Mouse (Mus musculus) cerebellum, adult 11-12 months (tissue): Measurements from ENCODE around the gene Eif2ak2.

Source experiments
- DNase-seq: peaks from one replicate; pipeline ENCODE4 v3.0.0; 2022

The Eif2ak2 gene

DNA sequence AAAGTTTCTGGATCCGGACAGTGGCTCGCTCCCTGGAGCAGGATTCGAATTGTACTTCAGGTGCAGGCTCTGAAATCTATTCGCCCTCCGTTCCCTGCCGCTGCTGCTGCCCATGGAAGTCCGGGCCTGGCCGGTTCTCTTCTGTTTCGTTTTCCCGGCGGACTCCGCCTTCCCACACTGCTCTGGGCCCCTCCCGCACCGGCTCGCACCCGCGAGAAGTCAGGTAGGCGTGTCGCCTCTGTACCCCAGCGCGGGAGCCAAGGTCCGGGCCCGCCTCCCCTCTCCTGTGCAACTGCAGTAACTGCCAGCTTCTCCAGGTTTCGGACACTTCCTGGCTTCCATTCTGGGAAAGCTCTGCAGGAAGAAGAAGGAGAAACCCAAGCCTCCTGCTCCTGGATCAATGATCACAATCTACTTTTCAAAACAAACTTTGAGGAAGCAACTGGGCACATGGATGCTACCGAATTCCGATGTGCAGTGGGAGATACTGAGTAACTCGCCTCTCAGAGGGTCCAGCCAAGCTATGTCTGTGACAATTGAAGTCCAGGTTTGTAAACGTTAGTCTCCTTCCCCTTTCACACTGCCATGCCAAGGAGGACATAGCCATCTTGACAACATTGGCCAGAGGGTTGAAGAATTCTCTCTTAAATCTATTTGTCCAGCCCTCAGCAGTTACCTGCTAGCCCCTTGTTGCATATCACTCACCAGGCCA is at the start of gene Eif2ak2:
Gene Eif2ak2 (minus strand): TSS at position 173 of the 712 bp plus-strand sequence.
- peak; percentile 52 for DNase-seq

DNA sequence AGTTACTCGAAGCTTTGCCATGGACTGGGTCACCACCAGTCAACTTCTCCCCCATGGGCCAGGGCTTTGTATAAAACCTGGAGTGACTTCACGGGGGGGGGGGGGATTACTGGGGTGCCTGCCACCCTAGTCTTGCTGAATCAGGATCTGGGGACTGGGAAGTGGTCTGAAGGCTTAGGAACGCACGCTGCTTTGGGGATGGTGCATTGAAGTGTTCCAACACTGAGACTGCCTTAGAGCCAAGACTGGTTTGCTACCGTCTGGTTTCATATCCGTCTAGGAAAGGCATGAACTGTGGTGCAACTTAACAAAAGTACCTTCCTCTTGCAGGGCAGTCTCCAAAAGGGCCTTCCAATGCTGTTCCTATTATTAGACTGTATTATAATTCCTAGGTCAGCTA is 35.3 kb upstream of the Eif2ak2 start:
- no peak for DNase-seq

GRCm38 (mm10) chr17:78916899-78917298 is 34.5 kb upstream of the Eif2ak2 start:
- no peak for DNase-seq

DNA sequence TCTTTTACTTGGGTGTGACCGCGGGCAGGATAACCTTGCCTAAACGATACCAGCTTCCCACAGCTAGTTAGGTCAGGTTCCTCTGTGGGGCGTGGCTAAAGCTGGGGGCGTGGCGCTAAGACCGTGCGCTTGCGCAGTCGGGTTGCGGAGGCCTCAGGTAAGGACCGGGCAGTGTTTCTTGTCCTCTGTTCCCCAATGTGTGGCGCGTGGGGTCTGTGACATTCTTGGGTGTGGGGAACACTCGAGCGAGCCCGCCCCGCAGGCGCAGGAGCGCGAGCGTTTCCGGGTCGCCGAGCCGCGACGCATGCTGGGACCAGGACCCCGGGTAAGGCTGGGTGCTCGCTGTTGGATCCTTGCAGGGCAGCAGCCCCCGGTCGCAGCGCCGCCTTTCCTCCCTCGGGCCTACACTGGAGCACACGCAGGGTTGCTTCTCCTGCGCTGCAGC is 34.0 kb upstream of the Eif2ak2 start, which contains the start of gene Cebpzos:
Gene Cebpzos (plus strand): TSS at position 132 of the 445 bp plus-strand sequence.
- peak; percentile 94 for DNase-seq

GRCm38 (mm10) chr17:78915772-78916171 is 33.4 kb upstream of the Eif2ak2 start:
- no peak for DNase-seq

DNA sequence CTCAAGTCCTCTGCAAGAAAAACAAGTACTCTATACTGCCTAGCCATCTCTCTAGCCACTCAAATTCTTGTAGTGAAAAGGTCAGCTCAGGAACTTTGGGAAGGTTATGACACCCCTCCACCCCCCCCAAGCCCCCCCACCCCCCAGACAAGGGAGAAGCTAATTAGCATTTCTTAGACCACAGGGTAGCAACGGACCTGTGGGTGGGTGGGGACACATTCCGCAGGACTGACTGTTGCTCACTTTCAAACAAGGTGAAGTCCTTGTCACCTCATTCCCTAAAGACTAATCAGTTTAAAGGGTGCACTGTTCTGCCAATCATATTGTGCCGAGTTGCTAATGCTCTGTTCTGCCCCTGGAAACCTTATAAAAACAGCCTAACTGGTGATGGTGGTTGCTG is 31.5 kb upstream of the Eif2ak2 start:
- no peak for DNase-seq

DNA sequence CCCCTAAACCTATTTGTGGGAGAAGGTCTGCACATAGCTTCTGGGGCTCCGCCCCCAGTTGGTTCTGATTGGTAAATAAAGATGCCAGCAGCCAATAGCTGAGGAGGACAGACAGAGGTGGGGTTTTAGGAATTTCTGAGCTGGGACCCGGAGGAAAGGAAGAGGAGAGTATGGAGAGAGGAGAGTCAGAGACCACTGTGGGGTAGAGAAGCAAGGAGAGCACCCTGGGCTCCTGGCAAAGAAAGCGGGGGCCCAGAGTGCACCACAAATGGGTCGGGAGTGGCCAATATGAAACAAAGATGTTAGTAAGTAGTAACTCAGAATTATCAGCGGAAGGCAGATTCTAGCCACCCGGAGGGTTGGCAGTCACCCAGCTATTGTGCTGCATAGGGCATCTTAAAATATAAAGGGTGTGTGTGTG is 30.5 kb upstream of the Eif2ak2 start:
- DNase-seq = peak; percentile 23

DNA sequence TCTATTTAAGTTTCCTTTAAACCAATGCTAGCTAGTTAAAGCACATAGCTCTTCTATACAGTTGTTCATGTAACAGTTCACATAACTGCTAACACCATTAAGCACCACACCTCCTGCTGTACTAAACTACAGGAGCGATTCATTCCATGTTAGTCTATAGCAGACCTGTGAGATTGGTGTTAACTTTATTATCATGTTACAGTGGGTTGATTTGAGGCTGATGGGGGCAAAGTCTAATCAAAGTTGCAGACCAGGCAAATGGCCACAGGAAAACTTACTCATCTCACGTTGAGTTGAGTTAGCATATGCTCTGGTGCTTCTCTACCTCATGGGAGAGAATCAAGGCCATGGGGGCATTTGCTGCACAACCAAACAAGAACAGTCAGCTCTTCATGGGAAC is 27.0 kb upstream of the Eif2ak2 start:
- no peak for DNase-seq

GRCm38 (mm10) chr17:78906892-78907291 is 24.5 kb upstream of the Eif2ak2 start, which contains the start of gene Sult6b1:
Sult6b1 (minus strand) TSS chr17:78906992.
- no peak for DNase-seq

GRCm38 (mm10) chr17:78903158-78903557 is 20.8 kb upstream of the Eif2ak2 start:
- no peak for DNase-seq

GRCm38 (mm10) chr17:78895394-78895793 is 13.0 kb upstream of the Eif2ak2 start:
- no peak for DNase-seq

DNA sequence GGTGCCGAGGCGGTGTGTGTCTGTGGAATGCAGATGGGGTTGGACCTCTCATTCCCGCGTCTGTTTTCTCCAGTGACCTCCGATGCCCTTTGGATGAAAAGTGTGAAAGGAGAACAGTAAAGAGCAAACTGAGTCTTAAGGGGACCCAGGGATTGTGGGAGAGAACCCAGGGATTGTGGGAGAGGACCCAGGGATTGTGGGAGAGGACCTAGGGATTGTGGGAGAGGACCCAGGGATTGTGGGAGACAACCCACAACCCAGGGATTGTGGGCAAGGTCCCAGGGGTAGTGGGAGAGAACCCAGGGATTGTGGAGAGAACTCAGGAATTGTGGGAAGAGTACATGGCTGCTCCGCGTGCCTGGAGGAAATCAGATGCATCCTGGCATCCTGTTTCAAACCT is 12.6 kb upstream of the Eif2ak2 start:
- no peak for DNase-seq

DNA sequence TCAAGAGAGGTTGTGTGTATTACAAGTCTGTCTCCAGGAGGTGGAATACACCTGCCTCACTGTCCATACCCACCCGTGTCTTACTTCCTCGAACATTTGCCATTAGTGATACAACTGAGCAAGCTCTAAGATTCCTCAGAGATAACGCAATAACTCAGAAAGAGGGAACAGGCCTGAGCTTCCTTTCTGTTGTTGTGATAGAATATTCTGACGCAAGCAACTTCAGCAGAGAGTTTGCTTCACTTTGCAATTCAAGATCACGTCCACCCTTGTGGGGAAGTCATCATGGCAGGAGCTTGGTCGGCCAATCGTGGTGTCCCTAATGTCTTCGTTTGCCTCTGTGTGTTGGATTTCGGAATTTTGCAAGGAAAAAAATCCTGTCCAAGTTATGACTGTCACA is 8.6 kb upstream of the Eif2ak2 start:
- no peak for DNase-seq

- peak; percentile 28 for DNase-seq
Observed at GRCm38 (mm10) chr17:78889184-78889583, 6.8 kb upstream of the Eif2ak2 start.

DNA sequence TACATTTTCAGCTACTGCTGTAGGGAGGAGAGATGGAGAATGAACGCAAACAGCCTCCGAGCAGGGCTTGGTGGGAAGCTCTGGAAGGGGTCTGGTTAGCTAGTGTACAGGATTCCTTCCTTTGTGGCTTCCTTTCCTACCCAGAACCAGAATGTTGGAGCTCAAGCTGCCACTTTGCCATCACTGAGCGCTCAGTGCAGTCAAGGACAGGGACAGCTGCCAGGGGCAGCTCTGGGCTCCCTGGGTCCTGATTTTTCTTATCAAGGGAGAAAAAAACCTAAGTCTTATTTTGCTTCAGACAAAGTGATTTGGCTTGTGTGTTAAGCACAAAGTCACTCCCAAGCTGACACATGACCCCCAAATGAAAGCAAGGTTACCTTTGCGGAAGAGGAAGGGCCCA is 6.2 kb upstream of the Eif2ak2 start:
- DNase-seq = no peak

GRCm38 (mm10) chr17:78885286-78886065 is 3.1 kb upstream of the Eif2ak2 start:
- no peak for DNase-seq

DNA sequence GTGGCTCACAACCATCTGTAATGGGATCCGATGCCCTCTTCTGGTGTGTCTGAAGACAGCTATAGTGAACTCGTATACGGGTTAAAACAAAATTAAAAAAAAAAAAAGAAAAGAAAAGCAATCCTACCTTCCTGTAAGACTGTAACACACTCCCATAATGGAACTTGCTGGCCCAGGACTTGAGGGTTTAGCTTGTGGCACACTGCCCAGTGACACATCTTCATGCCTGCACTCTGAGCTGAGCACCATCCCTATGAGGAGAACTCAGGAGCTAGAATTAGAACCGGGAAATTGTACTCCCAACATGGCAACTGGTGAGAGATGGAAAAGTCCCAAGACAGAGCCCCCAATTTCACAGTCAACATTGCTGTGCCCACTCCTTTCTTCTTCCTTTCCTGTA is 918 bp upstream of the Eif2ak2 start:
- DNase-seq = no peak

- no peak for DNase-seq
Observed at GRCm38 (mm10) chr17:78881878-78882304, 482 bp downstream of the Eif2ak2 start.

DNA sequence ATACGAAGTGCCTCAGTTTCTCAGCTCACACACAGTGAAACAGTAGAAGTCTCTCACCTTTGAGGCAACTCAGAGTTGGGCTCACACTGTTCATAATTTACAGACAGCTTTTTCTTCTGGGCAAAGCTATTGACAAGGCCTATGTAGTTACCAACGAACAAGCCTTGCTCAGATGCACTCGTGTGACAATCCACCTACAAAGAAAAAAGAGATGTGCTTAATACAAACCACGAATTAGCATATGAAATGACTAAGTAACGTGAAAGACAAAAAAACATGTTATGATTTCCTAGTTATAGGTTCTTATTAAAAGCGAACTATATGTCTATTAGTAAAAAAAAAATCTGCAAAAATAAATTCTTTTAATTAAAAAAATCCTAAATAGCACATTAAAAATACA is 8.5 kb downstream of the Eif2ak2 start:
- no peak for DNase-seq

DNA sequence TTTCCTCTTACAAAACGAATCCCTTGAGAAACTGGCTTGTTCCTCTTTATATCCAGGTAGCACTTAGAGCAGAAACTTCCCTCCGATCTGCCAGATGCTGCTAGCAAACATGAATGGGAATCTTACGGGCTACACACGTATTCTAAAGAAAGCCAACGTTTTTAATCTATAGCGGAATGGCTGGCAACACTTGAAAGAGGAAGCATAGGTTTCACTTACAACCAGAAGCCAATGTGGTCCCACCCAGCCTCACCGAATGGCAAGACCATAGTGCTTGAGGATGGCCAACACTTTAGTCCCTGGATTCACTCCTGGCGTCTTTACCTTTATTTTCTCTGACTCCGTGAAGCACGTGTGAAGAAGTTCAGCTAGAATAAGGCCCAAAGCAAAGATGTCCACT is 26.1 kb downstream of the Eif2ak2 start:
- DNase-seq = no peak

DNA sequence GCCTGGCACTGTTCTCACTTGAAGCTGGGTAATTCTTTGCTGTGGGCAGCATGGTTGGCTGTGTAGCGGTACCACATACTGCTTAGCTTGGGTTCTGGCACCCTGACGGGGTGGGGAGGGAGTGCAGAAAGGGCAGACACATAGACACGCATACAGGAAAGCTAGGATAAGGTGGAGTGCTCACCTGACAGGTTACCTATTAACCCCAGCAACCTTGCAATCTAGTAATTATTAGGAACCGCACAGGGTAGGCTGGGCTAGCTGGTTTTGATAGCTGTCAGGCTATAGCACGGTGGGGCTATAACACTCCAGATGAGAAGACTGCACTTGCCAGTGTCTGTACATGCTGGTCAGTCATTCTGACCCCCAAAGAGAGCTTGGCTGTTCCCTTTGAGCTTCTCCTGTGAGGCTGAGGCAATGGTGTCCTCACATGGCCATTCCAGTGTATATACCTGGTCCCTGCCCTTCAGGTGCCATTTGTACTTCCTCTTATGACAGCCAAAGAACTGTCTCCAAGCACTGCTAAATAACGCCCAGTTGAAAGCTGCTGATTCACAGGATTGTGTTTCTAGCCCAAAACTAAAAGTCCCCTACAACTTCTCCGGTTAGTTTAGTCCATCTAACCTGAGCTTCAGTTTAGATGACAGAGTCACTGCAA is 40.0 kb downstream of the Eif2ak2 start:
- DNase-seq = no peak

DNA sequence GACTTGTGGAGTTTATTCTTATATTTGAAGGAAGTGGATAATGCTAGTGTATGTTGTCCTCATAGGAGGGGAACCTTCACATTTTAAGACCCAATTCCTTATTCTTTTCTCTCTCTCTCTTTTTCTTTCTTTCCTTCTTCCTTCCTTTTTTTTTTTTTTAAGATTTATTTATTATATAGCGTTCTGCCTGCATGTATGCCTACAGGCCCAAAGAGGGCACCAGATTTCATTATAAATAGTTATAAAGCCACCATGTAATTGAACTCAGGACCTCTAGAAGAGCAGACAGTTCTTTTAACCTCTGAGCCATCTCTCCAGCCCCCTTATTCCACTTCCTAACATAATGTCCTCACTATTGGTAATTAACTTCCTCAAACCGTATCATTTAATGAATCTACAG is 46.3 kb downstream of the Eif2ak2 start:
- no peak for DNase-seq
